Mouse (Mus musculus) CH12F3 (cell line): ENCODE measurements around the gene Ptprd.

Experiments
- in situ Hi-C: fragments of 300-500 bp; cut with MboI; formaldehyde crosslinking; loops from 2 replicates; pipeline ENCODE4 v1.14.3; 2020; ENCODE audit warnings: low sequenced_read_pairs

Gene Ptprd

GRCm38 (mm10) chr4:76417676-76418075 is 1794.1 kb downstream of the Ptprd start:
- in situ Hi-C loops, result no loop called here

- in situ Hi-C loops, result no loop called here
Measured at GRCm38 (mm10) chr4:76415624-76416023, 1796.1 kb downstream of the Ptprd start.

- in situ Hi-C loops, result no loop called here
Measured at GRCm38 (mm10) chr4:76414591-76414990, 1797.2 kb downstream of the Ptprd start.

GRCm38 (mm10) chr4:76410053-76410452 is 1801.7 kb downstream of the Ptprd start:
- in situ Hi-C loops, result no loop called here

GRCm38 (mm10) chr4:76409159-76409558 is 1802.6 kb downstream of the Ptprd start:
- in situ Hi-C loops, result no loop called here

GRCm38 (mm10) chr4:76405862-76406454 is 1805.8 kb downstream of the Ptprd start:
- in situ Hi-C loops, result no loop called here

GRCm38 (mm10) chr4:76403219-76403618 is 1808.5 kb downstream of the Ptprd start:
- in situ Hi-C loops, result no loop called here

GRCm38 (mm10) chr4:76387887-76388286 is 1823.9 kb downstream of the Ptprd start:
- in situ Hi-C loops, result no loop called here

GRCm38 (mm10) chr4:76386978-76387824 is 1824.6 kb downstream of the Ptprd start:
- in situ Hi-C loops, result no loop called here

- in situ Hi-C loops, result no loop called here
Measured at GRCm38 (mm10) chr4:76385818-76386217, 1825.9 kb downstream of the Ptprd start.

- in situ Hi-C loops, result no loop called here
Measured at GRCm38 (mm10) chr4:76380312-76380917, 1831.3 kb downstream of the Ptprd start.

GRCm38 (mm10) chr4:76370041-76370880 is 1841.5 kb downstream of the Ptprd start:
- in situ Hi-C loops, result no loop called here

GRCm38 (mm10) chr4:76369101-76369500 is 1842.7 kb downstream of the Ptprd start:
- in situ Hi-C loops, result no loop called here

- in situ Hi-C loops, result no loop called here
Measured at GRCm38 (mm10) chr4:76368291-76368690, 1843.5 kb downstream of the Ptprd start.

GRCm38 (mm10) chr4:76367285-76367684 is 1844.5 kb downstream of the Ptprd start:
- in situ Hi-C loops, result no loop called here

GRCm38 (mm10) chr4:76365871-76366270 is 1845.9 kb downstream of the Ptprd start:
- in situ Hi-C loops, result no loop called here

- in situ Hi-C loops, result no loop called here
Measured at GRCm38 (mm10) chr4:76361546-76361945, 1850.2 kb downstream of the Ptprd start.

- in situ Hi-C loops, result no loop called here
Measured at GRCm38 (mm10) chr4:76354167-76354566, 1857.6 kb downstream of the Ptprd start.

GRCm38 (mm10) chr4:76352468-76352867 is 1859.3 kb downstream of the Ptprd start:
- in situ Hi-C loops, result no loop called here

GRCm38 (mm10) chr4:76351201-76351979 is 1860.4 kb downstream of the Ptprd start:
- in situ Hi-C loops, result no loop called here
